Mouse (Mus musculus) limb, embryonic 15.5 days (tissue): Measurements from ENCODE around the gene Ttc28. TPM values are rescaled to one million over a fixed set of nuclear protein-coding genes. Genes with fewer than 3 reads are reported as not detected.
"Not testable (repeated sequence)": the region's sequence is repeated elsewhere in the genome, so short reads cannot be mapped to it uniquely, and the experiment has no call there.

Experiments used
- ATAC-seq: fragments of 200-750 bp; cut with Nextera tagmentation; 2 replicates; pipeline ENCODE4 v1.8.0; 2017; ENCODE audit warnings: low read depth, moderate TSS enrichment; ENCODE audit not compliant: insufficient number of reproducible peaks, low FRiP score, low TSS enrichment
- H3K27ac ChIP-seq: fragments of 300-500 bp; sonication (generic); 2 replicates; pipeline ENCODE4 v1.5.1; 2015; ENCODE audit warnings: moderate library complexity, mild to moderate bottlenecking, inconsistent platforms
- H3K27me3 ChIP-seq: fragments of 300-500 bp; sonication (generic); 2 replicates; pipeline ENCODE4 v1.6.1; 2015; ENCODE audit warnings: inconsistent platforms
- H3K36me3 ChIP-seq: fragments of 300-500 bp; sonication (generic); 2 replicates; pipeline ENCODE4 v1.6.1; 2015; ENCODE audit warnings: inconsistent platforms
- H3K4me1 ChIP-seq: fragments of 300-500 bp; sonication (generic); 2 replicates; pipeline ENCODE4 v1.6.1; 2015; ENCODE audit warnings: inconsistent platforms
- H3K4me2 ChIP-seq: fragments of 300-500 bp; sonication (generic); 2 replicates; pipeline ENCODE4 v1.6.1; 2015; ENCODE audit warnings: mild to moderate bottlenecking, inconsistent platforms
- H3K4me3 ChIP-seq: fragments of 300-500 bp; sonication (generic); 2 replicates; pipeline ENCODE4 v1.5.1; 2015; ENCODE audit warnings: mild to moderate bottlenecking, inconsistent platforms
- H3K9ac ChIP-seq: fragments of 300-500 bp; sonication (generic); 2 replicates; pipeline ENCODE4 v1.6.1; 2015; ENCODE audit warnings: inconsistent platforms
- H3K9me3 ChIP-seq: fragments of 300-500 bp; sonication (generic); 2 replicates; pipeline ENCODE4 v1.6.1; 2016; ENCODE audit warnings: inconsistent platforms
- WGBS: fragments of 180-500 bp; shearing (Covaris S2); methylation state at CpG from one replicate; pipeline ENCODE4 v1.1.7; 2015; 5-methylcytosine and 5-hydroxymethylcytosine counted together
- polyA plus RNA-seq: library from polyadenylated mRNA; unstranded; fragments of >200 nt; fragmentation: Nextera tagmentation; extraction: Ambion mirVana; gene quantifications from 2 replicates; pipeline ENCODE4 v1.2.1, GENCODE M21; 2015

The Ttc28 gene
- polyA plus RNA-seq, 1 experiment from 2014 or later, result 14.7 TPM

DNA sequence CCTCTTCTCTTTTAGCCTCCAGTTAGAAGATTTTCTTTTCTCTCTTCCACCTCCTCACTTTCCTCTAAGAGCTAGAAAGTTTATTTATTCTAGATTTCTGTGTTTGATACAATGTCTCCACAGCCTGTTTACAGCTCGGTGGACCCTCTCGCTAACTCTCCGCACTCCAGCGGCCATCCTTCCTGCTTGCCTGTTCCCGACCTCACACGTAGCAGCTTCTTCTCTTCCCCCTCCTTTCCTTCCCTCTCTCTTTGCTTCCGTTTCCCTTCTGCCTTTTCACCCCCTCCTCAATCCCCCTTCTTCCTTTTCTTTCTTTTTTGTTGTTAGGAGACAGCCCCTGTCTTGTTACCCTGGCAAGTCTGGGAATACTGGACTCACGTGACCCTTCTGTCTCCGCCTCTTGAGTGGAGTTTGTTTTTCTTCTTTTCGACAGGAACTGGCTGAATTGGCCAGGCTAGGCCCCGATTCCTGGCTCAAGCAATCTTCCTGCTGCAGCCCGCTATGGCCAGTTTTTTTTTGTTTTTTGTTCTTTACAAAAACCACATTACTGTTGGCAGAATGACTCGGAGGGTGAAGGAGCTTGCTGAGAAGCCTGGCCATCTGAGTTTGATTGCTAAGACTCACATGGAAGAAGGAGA lies 20.5 kb upstream of the Ttc28 start:
- H3K4me3 ChIP-seq, result 0 out of 2 replicates have a peak overlapping the region, but pooled peaks have one; percentile 2

GRCm38 (mm10) chr5:110860445-110860844 lies 19.2 kb upstream of the Ttc28 start:
- Histone ChIP-seq H3K27me3 (no peaks in the 10 kb centered on the region), H3K9ac (no peak overlapping the region), H3K4me3 (no peak overlapping the region), H3K9me3 (no peaks in the 10 kb centered on the region), H3K4me2 (no peak overlapping the region), H3K4me1 (0 out of 2 replicates have a peak, but pooled peaks cover 3% of the 10 kb centered on the region), H3K27ac (no peak overlapping the region), H3K36me3 (peaks cover 15% of the 10 kb centered on the region; the same call in 1 of the 2 replicates)
- 81% methylated on average over 5 of the region's 5 CpGs for WGBS
- no peak for ATAC-seq

More for the DNA sequence above, 20.5 kb upstream of the Ttc28 start:
- H3K36me3 ChIP-seq, result peaks cover 15% of the 10 kb centered on the region; the same call in 1 of the 2 replicates
- peak overlapping the region; percentile 72 for H3K27ac ChIP-seq
- H3K4me1 ChIP-seq, result 0 out of 2 replicates have a peak, but pooled peaks cover 3% of the 10 kb centered on the region
- 56% methylated on average over 13 of the region's 13 CpGs for WGBS
- H3K9ac ChIP-seq, result no peak overlapping the region
- H3K27me3 ChIP-seq, result no peaks in the 10 kb centered on the region
- ATAC-seq, result no peak
- no peak overlapping the region for H3K4me2 ChIP-seq
- H3K9me3 ChIP-seq, result no peaks in the 10 kb centered on the region

DNA sequence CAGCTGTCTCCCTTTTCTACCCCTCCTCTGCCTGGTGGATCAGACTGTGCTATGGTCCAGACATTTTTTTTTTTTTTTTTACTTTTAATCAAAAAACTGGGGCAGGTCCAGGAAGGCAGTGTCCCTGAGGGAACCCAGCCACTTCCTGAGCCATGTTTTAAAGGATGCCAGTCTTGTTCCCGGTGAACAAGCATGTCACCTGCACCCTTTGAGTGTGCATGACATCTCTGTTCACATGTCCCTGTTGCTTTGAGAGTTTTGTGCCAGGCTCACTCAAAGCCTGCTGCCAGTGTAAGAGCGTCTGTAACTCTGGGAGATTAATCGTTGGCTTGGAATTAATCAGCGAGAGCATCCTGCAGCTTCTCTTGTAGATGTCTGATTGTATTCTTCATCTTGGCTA lies 11.1 kb upstream of the Ttc28 start:
- Histone ChIP-seq H3K36me3 (peaks cover 7% of the 10 kb centered on the region; the same call in 1 of the 2 replicates), H3K4me3 (no peak overlapping the region), H3K4me2 (no peak overlapping the region), H3K27ac (no peak overlapping the region), H3K9ac (no peak overlapping the region), H3K9me3 (no peaks in the 10 kb centered on the region), H3K4me1 (no peaks in the 10 kb centered on the region), H3K27me3 (no peaks in the 10 kb centered on the region)
- 78% methylated on average over 4 of the region's 4 CpGs for WGBS
- no peak for ATAC-seq

DNA sequence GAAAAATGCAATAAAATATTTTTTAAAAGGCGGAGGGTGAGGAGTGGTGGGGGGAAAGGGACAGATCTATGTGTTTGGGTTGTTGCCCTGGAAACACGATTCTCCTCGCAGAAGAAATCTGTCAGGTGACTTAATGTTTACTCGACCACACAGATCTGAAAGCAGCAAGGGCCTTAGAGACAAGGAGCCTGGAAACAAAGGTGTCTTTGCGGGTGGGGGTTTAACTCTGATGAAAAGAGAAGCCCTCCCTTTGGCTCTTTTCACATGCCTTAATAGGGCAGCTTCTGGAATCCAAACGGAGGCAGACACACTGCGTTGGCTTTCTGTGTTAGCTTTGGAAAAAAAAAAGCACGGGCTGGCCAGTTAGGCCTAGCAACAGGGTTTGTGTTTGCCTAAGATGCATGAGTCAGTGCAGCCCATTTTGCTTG lies 10.3 kb upstream of the Ttc28 start:
- Histone ChIP-seq H3K4me1 (no peaks in the 10 kb centered on the region), H3K4me3 (no peak overlapping the region), H3K27me3 (no peaks in the 10 kb centered on the region), H3K27ac (no peak overlapping the region), H3K36me3 (0 out of 2 replicates have a peak, but pooled peaks cover 4% of the 10 kb centered on the region), H3K9ac (no peak overlapping the region), H3K9me3 (no peaks in the 10 kb centered on the region), H3K4me2 (no peak overlapping the region)
- 64% methylated on average over 8 of the region's 8 CpGs for WGBS
- ATAC-seq, result no peak

- Histone ChIP-seq H3K4me2 (no peak overlapping the region), H3K36me3 (no peaks in the 10 kb centered on the region), H3K27me3 (no peaks in the 10 kb centered on the region), H3K27ac (no peak overlapping the region), H3K4me1 (peaks cover 9% of the 10 kb centered on the region), H3K4me3 (no peak overlapping the region), H3K9me3 (no peaks in the 10 kb centered on the region), H3K9ac (no peak overlapping the region)
- ATAC-seq, result no peak
- WGBS, result 84% methylated on average over 6 of the region's 6 CpGs
Measured at GRCm38 (mm10) chr5:110873160-110873559, 6.4 kb upstream of the Ttc28 start.

GRCm38 (mm10) chr5:110874711-110875110 lies 4.9 kb upstream of the Ttc28 start:
- ATAC-seq, result no peak; the same call in 1 of the 2 replicates
- H3K27ac ChIP-seq, result peak overlapping the region; percentile 43; the same call in 1 of the 2 replicates
- no peaks in the 10 kb centered on the region for H3K27me3 ChIP-seq
- no peaks in the 10 kb centered on the region for H3K36me3 ChIP-seq
- H3K9me3 ChIP-seq, result no peaks in the 10 kb centered on the region
- H3K4me3 ChIP-seq, result no peak overlapping the region
- H3K9ac ChIP-seq, result no peak overlapping the region
- peaks cover 13% of the 10 kb centered on the region for H3K4me1 ChIP-seq
- no peak overlapping the region for H3K4me2 ChIP-seq

DNA sequence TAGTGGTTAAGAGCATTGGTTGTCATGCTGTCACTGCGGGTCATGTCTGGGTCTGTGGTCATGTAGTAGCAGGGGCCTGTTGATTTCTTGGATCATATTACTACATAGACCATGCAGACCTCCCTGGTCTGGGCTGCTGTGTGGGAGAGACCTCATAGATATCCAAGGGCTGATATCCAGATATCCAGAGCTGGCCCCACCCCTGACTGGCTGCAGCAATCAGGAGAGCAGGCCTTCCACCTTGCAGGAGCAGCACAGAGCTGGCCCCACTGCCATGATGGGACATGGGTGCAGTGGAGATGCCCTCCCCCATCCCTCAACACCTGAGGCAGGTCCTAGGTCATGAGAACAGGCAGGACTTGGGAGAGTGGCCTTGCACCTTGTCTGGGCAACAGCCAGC lies 4.3 kb upstream of the Ttc28 start:
- H3K4me1 ChIP-seq, result peaks cover 16% of the 10 kb centered on the region
- H3K4me3 ChIP-seq, result no peak overlapping the region
- 0 out of 2 replicates have a peak overlapping the region, but pooled peaks have one; percentile 43 for H3K27ac ChIP-seq
- no peak for ATAC-seq
- H3K36me3 ChIP-seq, result no peaks in the 10 kb centered on the region
- no peak overlapping the region for H3K9ac ChIP-seq
- no peaks in the 10 kb centered on the region for H3K9me3 ChIP-seq
- 72% methylated on average over 1 of the region's 1 CpGs for WGBS
- no peaks in the 10 kb centered on the region for H3K27me3 ChIP-seq
- H3K4me2 ChIP-seq, result no peak overlapping the region

- Histone ChIP-seq H3K27ac (no peak overlapping the region), H3K36me3 (no peaks in the 10 kb centered on the region), H3K9ac (no peak overlapping the region), H3K4me1 (peaks cover 23% of the 10 kb centered on the region), H3K27me3 (no peaks in the 10 kb centered on the region), H3K4me2 (no peak overlapping the region), H3K4me3 (no peak overlapping the region), H3K9me3 (no peaks in the 10 kb centered on the region)
- no peak for ATAC-seq
- WGBS, result 72% methylated on average over 5 of the region's 5 CpGs
Measured at GRCm38 (mm10) chr5:110877666-110878505, 1.7 kb upstream of the Ttc28 start.

DNA sequence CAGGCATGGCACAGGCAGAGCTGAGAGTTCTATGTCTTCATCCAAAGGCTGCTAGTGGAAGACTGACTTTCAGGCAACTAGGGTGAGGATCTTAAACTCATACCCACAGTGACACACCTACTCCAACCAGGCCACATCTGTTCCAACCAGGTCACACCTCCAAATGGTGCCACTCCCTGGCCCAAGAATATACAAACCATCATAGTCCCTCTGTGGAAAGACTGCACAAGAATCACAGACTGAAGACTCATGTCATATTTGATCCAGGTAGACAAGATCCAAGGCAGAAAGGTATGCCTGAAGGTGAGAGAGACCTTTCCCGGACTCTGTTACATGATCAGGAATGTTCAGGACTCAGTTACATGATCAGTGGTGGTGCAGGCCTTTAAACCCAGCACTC lies 1.1 kb upstream of the Ttc28 start:
- not testable (repeated sequence) for H3K9ac ChIP-seq, H3K4me3 ChIP-seq, H3K9me3 ChIP-seq, ATAC-seq, H3K27me3 ChIP-seq, H3K27ac ChIP-seq, H3K4me2 ChIP-seq, H3K36me3 ChIP-seq
- peaks cover 23% of the 10 kb centered on the region for H3K4me1 ChIP-seq
- 91% methylated on average over 1 of the region's 1 CpGs for WGBS

GRCm38 (mm10) chr5:110879042-110879441 lies 561 bp upstream of the Ttc28 start:
- peak overlapping the region; percentile 91 for H3K27ac ChIP-seq
- ATAC-seq, result no peak

DNA sequence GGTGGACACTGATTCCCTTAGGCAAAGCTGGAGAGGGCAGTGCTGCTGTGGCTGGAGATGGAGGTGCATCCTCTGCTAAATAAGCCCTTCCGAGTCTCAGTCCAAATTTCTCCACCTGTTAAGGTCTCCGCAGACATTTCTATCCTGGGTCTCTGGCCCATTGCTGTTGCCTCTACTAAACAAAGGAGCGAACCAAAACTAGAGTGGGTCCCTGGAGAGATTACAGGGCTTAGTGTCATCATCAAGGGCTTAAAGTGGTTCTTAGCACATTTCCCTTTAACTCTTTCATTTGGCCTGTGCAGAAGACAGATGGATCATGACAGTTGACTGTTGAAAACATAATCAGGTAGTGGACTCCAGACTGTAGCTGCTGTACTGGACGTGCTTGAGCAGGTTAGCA lies 9.0 kb downstream of the Ttc28 start:
- no peak for ATAC-seq
- no peak overlapping the region for H3K4me3 ChIP-seq
- H3K27ac ChIP-seq, result no peak overlapping the region
- no peak overlapping the region for H3K9ac ChIP-seq
- no peaks in the 10 kb centered on the region for H3K9me3 ChIP-seq
- WGBS, result 81% methylated on average over 4 of the region's 4 CpGs
- no peaks in the 10 kb centered on the region for H3K4me1 ChIP-seq
- no peaks in the 10 kb centered on the region for H3K27me3 ChIP-seq
- H3K36me3 ChIP-seq, result peaks cover 22% of the 10 kb centered on the region
- no peak overlapping the region for H3K4me2 ChIP-seq

More at GRCm38 (mm10) chr5:110879042-110879441, 561 bp upstream of the Ttc28 start:
- no peaks in the 10 kb centered on the region for H3K27me3 ChIP-seq
- WGBS, result 64% methylated on average over 7 of the region's 7 CpGs
- peak overlapping the region; percentile 92 for H3K9ac ChIP-seq
- peak overlapping the region; percentile 85 for H3K4me3 ChIP-seq
- H3K9me3 ChIP-seq, result no peaks in the 10 kb centered on the region
- H3K36me3 ChIP-seq, result peaks cover 3% of the 10 kb centered on the region; the same call in 1 of the 2 replicates
- H3K4me2 ChIP-seq, result peak overlapping the region; percentile 79
- H3K4me1 ChIP-seq, result peaks cover 23% of the 10 kb centered on the region

- WGBS, result 75% methylated on average over 1 of the region's 1 CpGs
- no peaks in the 10 kb centered on the region for H3K9me3 ChIP-seq
- H3K9ac ChIP-seq, result no peak overlapping the region
- no peak overlapping the region for H3K27ac ChIP-seq
- H3K4me1 ChIP-seq, result no peaks in the 10 kb centered on the region
- peaks cover 33% of the 10 kb centered on the region for H3K36me3 ChIP-seq
- no peak overlapping the region for H3K4me3 ChIP-seq
- no peak for ATAC-seq
- H3K4me2 ChIP-seq, result no peak overlapping the region
- no peaks in the 10 kb centered on the region for H3K27me3 ChIP-seq
Measured at GRCm38 (mm10) chr5:110889945-110890344, 10.3 kb downstream of the Ttc28 start.
